Mouse (Mus musculus) lung, embryonic 15.5 days (tissue): Measurements from ENCODE around the gene Actr3b. TPM values are rescaled to one million over a fixed set of nuclear protein-coding genes. Genes with fewer than 3 reads are reported as not detected.

Experiments
- ATAC-seq: fragments of 200-750 bp; cut with Nextera tagmentation; 2 replicates; pipeline ENCODE4 v1.8.0; 2017; ENCODE audit warnings: moderate number of reproducible peaks, borderline replicate concordance; ENCODE audit not compliant: low FRiP score, low TSS enrichment; ENCODE audit errors: extremely low read depth
- H3K27ac ChIP-seq: fragments of 300-500 bp; sonication (generic); 2 replicates; pipeline ENCODE4 v1.5.1; 2015; ENCODE audit warnings: moderate library complexity, mild to moderate bottlenecking, inconsistent platforms
- H3K27me3 ChIP-seq: fragments of 300-500 bp; sonication (generic); 2 replicates; pipeline ENCODE4 v1.6.1; 2015; ENCODE audit warnings: inconsistent platforms
- H3K36me3 ChIP-seq: fragments of 300-500 bp; sonication (generic); 2 replicates; pipeline ENCODE4 v1.6.1; 2015; ENCODE audit warnings: inconsistent platforms
- H3K4me1 ChIP-seq: fragments of 300-500 bp; sonication (generic); 2 replicates; pipeline ENCODE4 v1.6.1; 2015; ENCODE audit warnings: inconsistent platforms
- H3K4me2 ChIP-seq: fragments of 300-500 bp; sonication (generic); 2 replicates; pipeline ENCODE4 v1.6.1; 2015; ENCODE audit warnings: inconsistent platforms, mild to moderate bottlenecking, moderate library complexity
- H3K4me3 ChIP-seq: fragments of 300-500 bp; sonication (generic); 2 replicates; pipeline ENCODE4 v1.5.1; 2015; ENCODE audit warnings: mild to moderate bottlenecking, inconsistent platforms
- H3K9ac ChIP-seq: fragments of 300-500 bp; sonication (generic); 2 replicates; pipeline ENCODE4 v1.6.1; 2015; ENCODE audit warnings: inconsistent platforms
- H3K9me3 ChIP-seq: fragments of 300-500 bp; sonication (generic); 2 replicates; pipeline ENCODE4 v1.6.1; 2016; ENCODE audit warnings: inconsistent platforms
- WGBS: fragments of 180-500 bp; shearing (Covaris S2); methylation state at CpG from one replicate; pipeline ENCODE4 v1.1.7; 2015; 5-methylcytosine and 5-hydroxymethylcytosine counted together
- polyA plus RNA-seq: library from polyadenylated mRNA; unstranded; fragments of >200 nt; fragmentation: Nextera tagmentation; extraction: Ambion mirVana; gene quantifications from 2 replicates; pipeline ENCODE4 v1.2.1, GENCODE M21; 2015

The Actr3b gene
- polyA plus RNA-seq, 1 experiment from 2014 or later: 3.2 TPM

GRCm38 (mm10) chr5:25752862-25753261 is 6.9 kb upstream of the Actr3b start:
- 68% methylated on average over 5 of the region's 5 CpGs for WGBS
- H3K27me3 ChIP-seq: no peaks in the 10 kb centered on the region
- H3K9me3 ChIP-seq: no peaks in the 10 kb centered on the region
- no peak for ATAC-seq
- no peaks in the 10 kb centered on the region for H3K36me3 ChIP-seq
- no peak overlapping the region for H3K9ac ChIP-seq
- H3K4me3 ChIP-seq: no peak overlapping the region
- H3K4me2 ChIP-seq: no peak overlapping the region
- peaks cover 11% of the 10 kb centered on the region for H3K4me1 ChIP-seq
- no peak overlapping the region for H3K27ac ChIP-seq

GRCm38 (mm10) chr5:25753556-25754235 is 6.1 kb upstream of the Actr3b start:
- WGBS: 35% methylated on average over 8 of the region's 8 CpGs
- no peaks in the 10 kb centered on the region for H3K36me3 ChIP-seq
- no peak for ATAC-seq
- no peak overlapping the region for H3K4me3 ChIP-seq
- H3K27ac ChIP-seq: 0 out of 2 replicates have a peak overlapping the region, but pooled peaks have one; percentile 33
- no peaks in the 10 kb centered on the region for H3K9me3 ChIP-seq
- H3K9ac ChIP-seq: no peak overlapping the region
- H3K4me1 ChIP-seq: peaks cover 11% of the 10 kb centered on the region
- no peaks in the 10 kb centered on the region for H3K27me3 ChIP-seq
- no peak overlapping the region for H3K4me2 ChIP-seq

DNA sequence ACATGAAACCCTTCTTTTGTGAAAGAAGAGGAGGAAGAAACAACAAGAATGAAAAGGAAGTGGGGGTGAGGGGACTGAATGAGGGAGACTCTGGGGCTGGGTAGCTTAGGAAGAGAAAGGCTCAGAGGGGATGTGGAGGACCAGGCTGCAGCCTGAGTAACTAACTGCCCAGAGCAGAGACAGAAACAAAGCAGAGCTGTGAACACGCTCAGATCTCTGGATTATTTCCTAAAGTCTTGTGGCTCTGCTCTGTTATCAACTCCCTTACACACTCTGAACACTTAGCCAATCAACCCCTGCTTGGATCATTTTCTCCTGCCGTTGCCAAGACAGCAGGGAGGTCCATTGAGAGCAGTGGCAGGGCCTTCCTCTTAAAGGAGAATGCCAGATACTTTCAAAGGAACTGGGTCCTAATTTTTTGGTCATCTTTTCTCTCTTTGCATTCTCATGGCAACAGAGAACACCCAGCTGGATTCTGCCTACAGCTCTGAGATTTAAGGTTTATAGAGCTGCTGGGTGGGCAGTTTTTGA is 5.5 kb upstream of the Actr3b start:
- H3K9ac ChIP-seq: no peak overlapping the region
- 3% methylated on average over 2 of the region's 2 CpGs for WGBS
- H3K27me3 ChIP-seq: no peaks in the 10 kb centered on the region
- peak; percentile 77; the same call in 1 of the 2 replicates for ATAC-seq
- H3K9me3 ChIP-seq: no peaks in the 10 kb centered on the region
- no peak overlapping the region for H3K4me2 ChIP-seq
- H3K4me1 ChIP-seq: peaks cover 13% of the 10 kb centered on the region
- 0 out of 2 replicates have a peak overlapping the region, but pooled peaks have one; percentile 33 for H3K27ac ChIP-seq
- no peaks in the 10 kb centered on the region for H3K36me3 ChIP-seq
- H3K4me3 ChIP-seq: no peak overlapping the region

GRCm38 (mm10) chr5:25760410-25760832 is 624 bp downstream of the Actr3b start:
- Histone ChIP-seq H3K4me3 (peak overlapping the region; percentile 60), H3K4me2 (peak overlapping the region; percentile 99), H3K27me3 (peaks cover 3% of the 10 kb centered on the region; the same call in 1 of the 2 replicates), H3K9ac (no peak overlapping the region; the same call in 1 of the 2 replicates), H3K9me3 (no peaks in the 10 kb centered on the region), H3K36me3 (no peaks in the 10 kb centered on the region), H3K27ac (no peak overlapping the region), H3K4me1 (peaks cover 8% of the 10 kb centered on the region)
- ATAC-seq: peak; percentile 15; the same call in 1 of the 2 replicates
- WGBS: 2% methylated on average over 10 of the region's 10 CpGs

DNA sequence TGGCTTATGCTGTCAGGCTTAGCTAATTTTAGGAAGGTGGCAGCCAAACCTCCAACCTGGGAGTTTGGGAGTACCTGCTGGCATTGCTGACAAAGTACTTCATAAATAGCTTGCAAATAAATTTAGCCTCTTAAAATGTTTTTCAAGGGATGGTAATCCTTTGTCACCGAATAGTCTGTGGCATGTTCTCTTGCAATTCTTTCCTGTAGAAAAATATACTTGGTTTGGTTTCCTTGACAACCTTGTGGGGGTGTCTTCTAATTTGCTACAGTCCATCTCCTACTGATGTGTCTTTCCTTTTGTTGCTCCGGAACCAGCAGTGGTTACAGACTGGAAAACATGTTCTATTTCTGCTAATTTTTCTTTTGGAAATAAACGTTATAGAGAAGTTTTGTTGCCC is 1.1 kb downstream of the Actr3b start:
- Histone ChIP-seq H3K27me3 (peaks cover 3% of the 10 kb centered on the region; the same call in 1 of the 2 replicates), H3K9me3 (no peaks in the 10 kb centered on the region), H3K4me2 (no peak overlapping the region), H3K9ac (no peak overlapping the region), H3K27ac (no peak overlapping the region), H3K4me1 (peaks cover 8% of the 10 kb centered on the region), H3K36me3 (no peaks in the 10 kb centered on the region), H3K4me3 (no peak overlapping the region)
- WGBS: 51% methylated on average over 3 of the region's 3 CpGs
- no peak for ATAC-seq

DNA sequence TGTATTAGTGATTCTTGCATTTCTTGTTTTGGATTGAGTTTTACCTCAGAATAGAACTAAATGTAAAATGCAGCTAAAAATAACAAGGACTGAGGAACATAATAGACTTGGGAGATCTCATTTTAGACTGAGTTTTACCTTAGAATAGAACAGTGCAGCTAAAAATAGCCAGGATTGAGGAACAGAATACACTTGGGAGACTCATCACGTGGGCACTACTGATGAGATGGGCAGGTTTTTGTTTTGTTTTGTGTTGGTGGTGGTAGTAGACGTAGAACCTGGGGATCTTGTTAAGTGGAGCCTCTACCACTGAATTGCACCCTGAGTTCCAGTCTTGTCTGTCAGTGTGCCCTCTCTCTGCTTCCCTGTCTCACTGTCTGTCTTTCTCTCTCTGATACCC is 2.1 kb downstream of the Actr3b start:
- Histone ChIP-seq H3K27me3 (peaks cover 3% of the 10 kb centered on the region; the same call in 1 of the 2 replicates), H3K36me3 (no peaks in the 10 kb centered on the region), H3K27ac (no peak overlapping the region), H3K9ac (no peak overlapping the region), H3K4me1 (peaks cover 8% of the 10 kb centered on the region), H3K4me2 (no peak overlapping the region), H3K9me3 (no peaks in the 10 kb centered on the region), H3K4me3 (no peak overlapping the region)
- 76% methylated on average over 2 of the region's 2 CpGs for WGBS
- no peak for ATAC-seq

DNA sequence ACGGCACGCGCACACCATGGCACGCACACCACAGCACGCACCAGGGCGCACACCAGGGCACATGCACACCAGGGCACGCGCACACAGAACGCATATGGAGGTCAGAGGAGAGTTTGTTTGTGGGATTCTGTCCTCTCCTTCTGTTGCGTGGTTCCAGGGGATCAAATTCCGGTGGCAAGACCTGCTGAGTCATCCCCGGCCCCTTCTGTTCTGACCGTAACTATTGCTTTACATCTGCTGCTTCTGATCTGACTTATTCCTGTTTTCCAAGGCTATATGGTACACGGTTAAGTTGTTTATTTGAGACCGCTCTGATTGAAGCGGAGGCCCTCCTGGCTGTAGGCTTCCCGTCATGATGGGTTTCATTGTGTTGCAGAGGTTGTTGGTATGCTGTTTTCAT is 9.2 kb downstream of the Actr3b start:
- Histone ChIP-seq H3K4me1 (no peaks in the 10 kb centered on the region), H3K27ac (no peak overlapping the region), H3K9me3 (no peaks in the 10 kb centered on the region), H3K9ac (no peak overlapping the region), H3K27me3 (no peaks in the 10 kb centered on the region), H3K36me3 (no peaks in the 10 kb centered on the region), H3K4me2 (peak overlapping the region; percentile 44), H3K4me3 (peak overlapping the region; percentile 16; the same call in 1 of the 2 replicates)
- 56% methylated on average over 17 of the region's 17 CpGs for WGBS
- no peak for ATAC-seq

DNA sequence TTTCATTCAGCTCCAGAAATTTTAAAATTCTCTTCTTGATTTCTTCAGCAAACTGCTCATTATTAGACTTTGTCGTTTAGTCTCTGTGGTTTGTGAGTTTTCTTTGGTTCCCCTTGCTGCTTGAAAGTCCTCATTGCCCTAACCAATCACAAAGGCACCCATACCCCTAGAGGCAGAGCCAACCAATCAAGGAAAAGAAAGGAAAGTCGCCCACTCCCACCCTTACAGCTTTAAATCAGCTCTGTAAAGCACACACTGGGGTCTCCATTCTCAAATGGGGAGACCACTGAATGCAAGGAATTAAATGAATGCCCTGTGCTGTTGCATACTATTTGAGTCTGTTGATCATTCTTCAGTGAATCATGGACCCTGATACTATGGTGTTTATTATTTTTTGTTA is 9.6 kb downstream of the Actr3b start:
- no peaks in the 10 kb centered on the region for H3K4me1 ChIP-seq
- no peak overlapping the region for H3K4me3 ChIP-seq
- H3K36me3 ChIP-seq: no peaks in the 10 kb centered on the region
- H3K4me2 ChIP-seq: no peak overlapping the region
- no peaks in the 10 kb centered on the region for H3K27me3 ChIP-seq
- no peak for ATAC-seq
- H3K27ac ChIP-seq: no peak overlapping the region
- H3K9me3 ChIP-seq: no peaks in the 10 kb centered on the region
- WGBS: 33% methylated on average over 2 of the region's 2 CpGs
- no peak overlapping the region for H3K9ac ChIP-seq

DNA sequence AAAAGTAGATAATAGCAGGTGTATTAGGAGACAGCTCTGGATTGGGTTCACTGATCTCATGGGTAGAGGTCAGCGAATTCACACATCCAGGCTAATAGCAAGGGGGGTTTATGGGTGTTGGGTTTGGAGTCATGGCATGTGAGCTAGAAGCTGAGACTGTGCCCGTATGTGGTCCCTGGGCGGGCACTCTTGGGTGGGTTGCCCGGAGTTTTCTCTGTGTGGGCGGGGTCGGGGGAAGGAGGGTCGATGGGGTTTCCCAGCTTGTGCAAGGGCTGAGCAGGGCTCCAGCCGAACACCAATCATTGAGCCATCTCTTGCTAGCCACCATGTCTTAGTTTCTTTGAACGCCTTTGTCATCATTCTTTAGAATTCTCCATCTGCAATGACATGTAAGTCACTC is 12.7 kb downstream of the Actr3b start:
- Histone ChIP-seq H3K27me3 (no peaks in the 10 kb centered on the region), H3K4me2 (no peak overlapping the region), H3K9ac (no peak overlapping the region), H3K9me3 (no peaks in the 10 kb centered on the region), H3K4me3 (no peak overlapping the region), H3K27ac (no peak overlapping the region), H3K4me1 (no peaks in the 10 kb centered on the region), H3K36me3 (no peaks in the 10 kb centered on the region)
- 90% methylated on average over 9 of the region's 9 CpGs for WGBS
- ATAC-seq: no peak

- WGBS: 56% methylated on average over 13 of the region's 13 CpGs
- Histone ChIP-seq H3K4me3 (no peak overlapping the region), H3K9ac (no peak overlapping the region), H3K27ac (no peak overlapping the region), H3K9me3 (no peaks in the 10 kb centered on the region), H3K27me3 (no peaks in the 10 kb centered on the region), H3K36me3 (no peaks in the 10 kb centered on the region), H3K4me2 (no peak overlapping the region), H3K4me1 (no peaks in the 10 kb centered on the region)
- no peak for ATAC-seq
These were observed 14.4 kb downstream of the Actr3b start for GRCm38 (mm10) chr5:25773921-25774790.

DNA sequence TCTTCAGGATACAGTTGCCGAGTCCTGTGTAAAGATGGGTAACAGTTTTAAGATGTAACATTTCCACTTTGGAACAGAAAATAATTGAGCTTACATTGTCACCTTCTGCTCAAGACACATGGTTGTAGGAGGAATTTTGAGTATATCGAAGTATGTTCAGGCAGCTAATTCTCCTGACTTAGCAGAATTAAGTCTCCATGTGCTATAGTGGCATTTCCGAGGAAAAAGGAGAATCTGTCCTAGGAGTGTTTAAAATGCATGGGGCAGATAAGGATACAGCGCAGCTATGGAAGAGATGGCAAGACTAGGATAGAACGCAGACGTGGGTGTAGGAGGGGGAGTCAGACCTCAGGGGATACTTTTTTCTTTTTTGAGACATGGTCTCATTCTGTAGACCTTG is 31.8 kb downstream of the Actr3b start:
- no peak overlapping the region for H3K4me3 ChIP-seq
- H3K36me3 ChIP-seq: no peaks in the 10 kb centered on the region
- no peak overlapping the region for H3K9ac ChIP-seq
- ATAC-seq: no peak
- no peaks in the 10 kb centered on the region for H3K4me1 ChIP-seq
- no peak overlapping the region for H3K27ac ChIP-seq
- WGBS: 79% methylated on average over 6 of the region's 6 CpGs
- no peaks in the 10 kb centered on the region for H3K27me3 ChIP-seq
- no peaks in the 10 kb centered on the region for H3K9me3 ChIP-seq
- H3K4me2 ChIP-seq: no peak overlapping the region

DNA sequence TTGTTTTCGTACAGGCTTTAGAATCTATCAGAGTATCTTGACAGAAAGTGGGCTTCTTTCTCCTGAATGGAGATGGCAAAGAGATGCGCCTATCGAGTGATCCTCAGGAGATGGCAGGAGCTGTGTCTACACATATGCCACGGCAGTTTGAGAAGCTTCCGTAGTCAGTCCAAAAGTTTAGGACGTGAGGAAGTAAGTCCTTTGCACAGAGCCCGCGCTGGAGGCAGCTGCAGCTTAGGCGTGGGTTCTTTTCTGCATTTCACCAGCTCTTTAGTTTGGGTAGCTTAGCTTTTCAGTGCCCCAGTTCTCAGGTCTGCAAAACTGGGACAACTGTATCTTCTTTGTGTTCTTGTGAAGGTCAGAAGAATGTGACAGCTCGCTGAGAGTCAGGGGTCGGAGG is 38.0 kb downstream of the Actr3b start:
- no peak for ATAC-seq
- 81% methylated on average over 11 of the region's 11 CpGs for WGBS
- Histone ChIP-seq H3K4me3 (no peak overlapping the region), H3K4me2 (no peak overlapping the region), H3K4me1 (no peaks in the 10 kb centered on the region), H3K9ac (no peak overlapping the region), H3K27ac (no peak overlapping the region), H3K36me3 (no peaks in the 10 kb centered on the region), H3K9me3 (no peaks in the 10 kb centered on the region), H3K27me3 (no peaks in the 10 kb centered on the region)
